Mouse (Mus musculus) cerebellum, adult 18-20 months (tissue): Measurements from ENCODE around the gene Gm20388.
"Not testable (repeated sequence)": the region's sequence is repeated elsewhere in the genome, so short reads cannot be mapped to it uniquely, and the experiment has no call there.

ENCODE experiments used
- DNase-seq, 2 experiments: peaks; one replicate each; pipeline ENCODE4 v3.0.0; 2021

Gm20388 gene

DNA sequence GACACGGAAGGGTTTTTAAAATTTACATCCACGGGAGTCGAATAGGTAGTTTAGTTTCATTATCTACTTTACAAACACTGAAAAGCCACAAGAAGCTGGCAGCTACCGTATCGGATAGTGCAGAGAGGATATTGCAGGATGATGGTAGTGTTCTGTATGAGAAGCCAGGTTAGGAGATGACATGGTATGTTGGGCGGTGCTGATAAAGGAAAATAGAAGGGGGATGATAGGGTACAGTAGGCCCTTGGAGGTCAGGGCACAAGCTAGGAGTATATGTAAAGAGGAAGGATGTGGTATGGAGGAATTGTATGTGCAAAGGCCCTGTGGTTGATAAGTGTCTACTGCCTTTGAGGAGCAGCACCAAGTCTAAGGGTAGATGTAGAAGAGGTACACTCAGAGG is 3543.9 kb downstream of the Gm20388 start:
- no peak for DNase-seq

DNA sequence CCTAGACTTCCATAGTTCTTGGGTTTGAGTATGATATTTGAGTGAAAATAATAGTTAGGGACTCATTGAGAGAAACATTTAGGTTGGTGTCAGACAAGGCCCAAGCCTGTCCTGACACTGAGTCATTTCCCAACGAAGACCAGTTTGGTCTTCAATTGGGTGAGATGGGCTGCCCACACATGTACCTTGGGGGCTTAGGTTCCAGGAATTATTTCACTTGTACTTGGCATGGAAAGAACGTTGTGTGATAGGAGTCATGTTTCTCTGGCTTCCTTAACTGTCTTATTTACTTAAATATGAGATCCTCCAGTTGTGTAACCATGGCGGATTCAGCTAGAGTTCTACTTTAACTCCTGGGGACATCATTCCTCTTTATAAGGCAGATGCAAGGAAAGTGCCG is 3553.0 kb downstream of the Gm20388 start:
- DNase-seq: no peak

DNA sequence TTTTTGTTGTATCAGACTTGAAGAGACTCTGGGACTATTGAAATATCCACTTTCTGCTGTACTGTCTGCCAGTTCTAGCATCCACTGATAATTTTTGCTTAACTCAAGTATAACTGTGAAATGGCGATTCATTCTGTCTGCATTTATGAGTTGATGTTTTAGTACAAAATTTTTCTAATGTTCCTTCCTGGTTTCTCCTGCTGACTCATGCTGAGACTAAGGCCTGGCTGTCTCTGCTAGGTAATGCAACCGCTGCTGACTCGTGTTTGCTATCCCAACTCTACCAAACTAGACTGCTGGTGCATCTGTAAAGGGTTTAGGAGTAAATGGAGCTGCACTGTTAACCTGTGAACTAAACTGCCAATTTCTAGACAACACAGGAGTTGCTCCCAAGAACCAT is 3556.8 kb downstream of the Gm20388 start:
- DNase-seq: no peak

- DNase-seq: not testable (repeated sequence)
Measured at GRCm38 (mm10) chr8:123472991-123473390, 3562.3 kb downstream of the Gm20388 start.

DNA sequence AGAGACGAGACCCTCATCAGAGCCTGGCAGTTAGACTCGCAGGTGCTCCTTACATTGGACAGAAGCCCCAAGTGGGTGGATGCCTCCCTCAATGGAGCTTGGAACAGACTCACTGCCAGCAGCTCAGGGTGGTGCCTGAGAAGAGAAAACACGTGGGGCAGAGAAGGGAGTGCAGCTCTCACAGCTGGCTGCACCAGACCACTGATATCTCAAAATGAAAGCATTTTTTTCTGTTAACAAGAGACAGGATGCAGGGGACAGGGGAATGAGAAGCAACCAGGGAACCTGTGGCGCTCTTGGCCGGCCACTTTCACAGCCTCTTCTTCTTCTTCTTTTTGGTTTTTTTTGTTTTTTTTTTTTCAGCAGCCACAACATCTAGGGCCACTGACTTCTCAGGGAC is 3563.9 kb downstream of the Gm20388 start:
- DNase-seq: not testable (repeated sequence)

DNA sequence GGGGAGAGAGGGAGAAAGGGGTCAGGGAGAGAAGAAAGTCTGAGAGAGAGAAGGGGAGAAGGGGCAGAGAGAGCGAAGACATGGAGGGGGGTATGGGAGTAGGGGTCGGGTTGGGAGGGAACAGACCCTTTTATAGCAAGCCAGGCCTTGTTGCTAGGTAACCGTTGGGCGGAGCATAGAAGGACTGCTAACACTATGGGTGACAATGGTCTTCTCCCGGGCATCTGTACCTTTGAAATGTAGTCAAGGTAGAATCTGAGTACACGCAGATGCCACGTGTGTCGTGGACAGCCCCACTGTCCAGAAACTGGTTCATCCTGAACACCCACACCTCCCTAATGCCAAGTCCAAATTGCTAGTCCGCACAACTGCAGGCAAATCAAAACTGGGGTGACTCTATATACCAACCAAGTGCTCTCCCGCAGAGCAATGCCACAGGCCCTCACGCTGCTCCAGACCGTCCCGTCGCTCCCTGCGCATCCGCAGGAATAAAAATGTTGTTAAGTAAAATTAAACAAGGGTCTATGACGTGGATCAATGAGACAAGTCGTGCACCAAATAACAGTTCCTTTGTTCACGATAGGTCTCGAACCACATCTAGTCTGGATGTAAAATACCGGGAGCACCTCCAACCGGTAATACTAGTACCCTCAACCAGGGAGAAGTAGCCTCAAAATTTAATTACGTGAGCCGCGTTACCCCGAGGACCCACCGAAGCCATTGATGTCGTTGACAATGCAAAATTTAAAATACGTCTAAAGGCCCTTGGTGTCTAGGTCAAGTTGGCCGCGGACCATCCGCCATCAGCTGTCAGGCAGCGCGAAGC is 3566.5 kb downstream of the Gm20388 start:
- peak in 1 of 2 experiments; percentile 9 for DNase-seq

GRCm38 (mm10) chr8:123477737-123478258 is 3567.2 kb downstream of the Gm20388 start, which contains the start of gene Afg3l1:
Afg3l1 (plus strand) TSS chr8:123477903.
- peak; percentile 89 to 98 for DNase-seq

GRCm38 (mm10) chr8:123478456-123479218 is 3568.0 kb downstream of the Gm20388 start:
- DNase-seq: no peak

- peak in 1 of 2 experiments; percentile 17 for DNase-seq
Measured at GRCm38 (mm10) chr8:123482627-123483026, 3572.0 kb downstream of the Gm20388 start.

- DNase-seq: no peak
Measured at GRCm38 (mm10) chr8:123491280-123492075, 3580.8 kb downstream of the Gm20388 start.

DNA sequence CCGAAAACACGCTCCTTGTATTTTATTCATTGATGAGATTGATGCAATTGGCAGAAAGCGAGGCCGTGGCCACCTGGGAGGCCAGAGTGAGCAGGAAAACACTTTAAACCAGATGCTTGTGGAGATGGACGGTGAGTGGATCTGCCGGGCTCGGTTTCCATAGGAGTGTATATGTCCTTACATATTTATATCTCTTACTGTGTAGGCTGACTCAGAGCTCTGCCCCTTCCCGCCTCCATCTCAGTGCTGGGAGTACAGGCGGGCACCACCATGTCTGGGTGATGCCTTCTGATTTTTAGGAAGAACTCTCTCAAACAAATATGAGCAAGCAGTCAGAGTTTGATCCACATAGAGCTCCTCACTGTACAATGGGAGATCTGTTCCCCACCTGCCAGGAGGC is 3582.3 kb downstream of the Gm20388 start:
- DNase-seq: no peak

GRCm38 (mm10) chr8:123497699-123498098 is 3587.1 kb downstream of the Gm20388 start:
- DNase-seq: no peak

- DNase-seq: peak; percentile 43 to 60
Measured at GRCm38 (mm10) chr8:123498963-123499362, 3588.3 kb downstream of the Gm20388 start.

DNA sequence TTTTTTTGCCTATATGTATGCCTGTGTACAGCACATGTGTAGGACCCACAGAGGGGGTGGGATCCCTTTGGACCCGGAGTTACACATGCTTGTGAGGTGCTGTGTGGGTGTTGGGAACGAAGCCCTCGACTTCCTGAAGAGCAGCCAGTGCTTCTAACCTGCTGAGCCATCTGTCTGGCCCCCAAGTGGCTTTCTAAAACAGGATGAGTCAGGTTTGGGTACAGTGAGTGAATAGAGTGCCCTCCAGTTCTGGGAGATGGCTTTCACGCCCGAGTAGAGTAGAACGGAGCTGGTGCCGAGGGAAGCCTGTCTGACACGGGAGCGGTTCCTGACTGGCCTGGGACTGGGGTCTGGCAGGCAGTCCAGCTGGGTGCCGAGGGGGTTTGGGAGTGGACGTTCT is 3588.9 kb downstream of the Gm20388 start:
- peak; percentile 20 to 24 for DNase-seq

- no peak for DNase-seq
Measured at GRCm38 (mm10) chr8:123502192-123502591, 3591.6 kb downstream of the Gm20388 start.

GRCm38 (mm10) chr8:123503801-123504467 is 3593.3 kb downstream of the Gm20388 start:
- DNase-seq: no peak

- DNase-seq: no peak
Measured at GRCm38 (mm10) chr8:123504591-123505195, 3594.1 kb downstream of the Gm20388 start.

DNA sequence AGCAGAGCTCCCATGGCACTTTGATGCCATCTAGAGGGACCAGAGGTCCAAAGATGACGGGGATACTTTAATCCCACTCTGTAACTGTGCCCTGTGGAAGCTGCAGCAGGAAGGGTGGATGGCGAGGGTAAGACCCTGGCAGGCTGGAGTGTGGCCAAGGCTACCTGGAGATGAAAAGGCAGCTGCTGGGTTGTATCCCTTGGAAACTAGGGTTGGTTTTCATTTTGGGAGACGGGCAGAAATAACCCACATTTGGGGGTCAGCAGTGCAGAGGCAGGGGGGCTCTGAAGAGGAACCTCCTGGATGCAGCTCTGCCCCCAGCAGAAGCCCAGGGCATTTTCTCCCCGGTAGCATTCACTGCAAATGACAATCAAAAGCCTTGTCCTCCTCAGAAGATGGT is 3594.6 kb downstream of the Gm20388 start:
- no peak for DNase-seq

- DNase-seq: no peak
Measured at GRCm38 (mm10) chr8:123505695-123506094, 3595.1 kb downstream of the Gm20388 start.

GRCm38 (mm10) chr8:123507153-123507552 is 3596.5 kb downstream of the Gm20388 start:
- DNase-seq: no peak

DNA sequence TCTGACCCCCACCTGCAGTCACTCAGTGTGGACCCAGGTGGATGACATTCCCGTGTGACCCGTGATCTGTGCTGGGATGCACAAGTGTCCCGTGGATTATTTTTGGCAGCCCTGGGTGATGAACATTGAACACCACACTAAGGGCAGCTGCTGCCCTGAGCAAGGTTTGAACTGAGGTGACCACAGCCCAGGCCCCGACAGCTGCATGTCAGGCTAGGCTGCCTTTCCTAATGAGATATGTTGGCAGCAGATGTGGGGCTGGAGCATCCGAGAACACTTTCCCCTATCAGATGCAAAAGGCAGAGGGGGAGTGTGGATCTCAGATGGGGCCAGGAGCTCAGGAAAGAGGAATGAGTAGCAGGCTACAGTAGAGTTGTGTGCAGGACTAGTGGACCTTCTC is 3600.2 kb downstream of the Gm20388 start:
- no peak for DNase-seq

DNA sequence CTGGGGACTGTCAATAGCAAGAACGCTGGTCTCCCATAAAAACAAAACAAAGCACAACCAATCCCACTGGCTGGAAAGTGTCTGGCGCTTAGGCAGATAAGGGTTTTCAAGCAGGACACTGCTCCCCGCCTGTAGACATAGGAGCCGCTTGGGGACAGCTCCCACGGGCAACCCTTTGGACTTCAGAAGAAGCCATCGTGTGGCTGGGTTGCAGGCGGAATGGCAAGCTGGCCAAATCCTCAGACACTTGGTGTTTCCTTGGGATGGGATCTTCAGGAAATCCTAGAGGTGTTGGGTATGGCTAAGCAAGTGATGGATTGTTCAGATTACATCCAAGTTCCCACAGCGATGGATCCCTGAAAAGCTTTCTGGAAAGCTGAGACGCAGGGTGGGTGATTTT is 3603.5 kb downstream of the Gm20388 start:
- DNase-seq: peak in 1 of 2 experiments; percentile 25
